Mouse (Mus musculus): ENCODE results near the gene Slc15a2. TPM values are rescaled to one million over a fixed set of nuclear protein-coding genes. Genes with fewer than 3 reads are reported as not detected.

Gene Slc15a2
- polyA plus RNA-seq, 1 experiment from 2014 or later, result 7.0 TPM

- H3K4me3 ChIP-seq (ENCODE audit: low read depth, low read length), result no peak overlapping the region
- H3K4me1 ChIP-seq (ENCODE audit: control insufficient read depth, insufficient read depth, low read length), result no peaks in the 10 kb centered on the region
- 77% methylated on average over 13 of the region's 13 CpGs for WGBS
- no peak overlapping the region for H3K4me2 ChIP-seq (replicated peaks; ENCODE audit: low read depth, low read length)
- H3K9ac ChIP-seq (replicated peaks; ENCODE audit: low read depth, low read length), result no peak overlapping the region
- H3K27ac ChIP-seq (ENCODE audit: low read length), result no peak overlapping the region
- H3K36me3 ChIP-seq (ENCODE audit: control insufficient read depth, insufficient read depth, low read length), result no peaks in the 10 kb centered on the region
- ATAC-seq (ENCODE audit: insufficient number of reproducible peaks, insufficient read depth, low FRiP score, low read depth), result no peak
- no peaks in the 10 kb centered on the region for H3K27me3 ChIP-seq (ENCODE audit: control insufficient read depth, insufficient read depth, low read length)
- no peaks in the 10 kb centered on the region for H3K9me3 ChIP-seq (ENCODE audit: control insufficient read depth, low read depth, low read length)
Observed at GRCm38 (mm10) chr16:36720194-36721055, 64.3 kb downstream of the Slc15a2 start.

GRCm38 (mm10) chr16:36718637-36719036 is 66.1 kb downstream of the Slc15a2 start:
- Histone ChIP-seq H3K9me3 (ENCODE audit: control insufficient read depth, low read depth, low read length) (no peaks in the 10 kb centered on the region), H3K4me1 (ENCODE audit: control insufficient read depth, insufficient read depth, low read length) (no peaks in the 10 kb centered on the region), H3K27ac (ENCODE audit: low read length) (no peak overlapping the region), H3K4me2 (replicated peaks; ENCODE audit: low read depth, low read length) (no peak overlapping the region), H3K27me3 (ENCODE audit: control insufficient read depth, insufficient read depth, low read length) (no peaks in the 10 kb centered on the region), H3K4me3 (ENCODE audit: low read depth, low read length) (no peak overlapping the region), H3K9ac (replicated peaks; ENCODE audit: low read depth, low read length) (no peak overlapping the region), H3K36me3 (ENCODE audit: control insufficient read depth, insufficient read depth, low read length) (no peaks in the 10 kb centered on the region)
- no peak for ATAC-seq (ENCODE audit: insufficient number of reproducible peaks, insufficient read depth, low FRiP score, low read depth)

- Histone ChIP-seq H3K27me3 (ENCODE audit: control insufficient read depth, insufficient read depth, low read length) (no peaks in the 10 kb centered on the region), H3K4me1 (ENCODE audit: control insufficient read depth, insufficient read depth, low read length) (no peaks in the 10 kb centered on the region), H3K27ac (ENCODE audit: low read length) (no peak overlapping the region), H3K9me3 (ENCODE audit: control insufficient read depth, low read depth, low read length) (no peaks in the 10 kb centered on the region), H3K4me3 (ENCODE audit: low read depth, low read length) (no peak overlapping the region), H3K36me3 (ENCODE audit: control insufficient read depth, insufficient read depth, low read length) (no peaks in the 10 kb centered on the region), H3K4me2 (replicated peaks; ENCODE audit: low read depth, low read length) (no peak overlapping the region), H3K9ac (replicated peaks; ENCODE audit: low read depth, low read length) (no peak overlapping the region)
- WGBS, result 86% methylated on average over 4 of the region's 4 CpGs
- no peak for ATAC-seq (ENCODE audit: insufficient number of reproducible peaks, insufficient read depth, low FRiP score, low read depth)
Observed at GRCm38 (mm10) chr16:36717481-36717880, 67.3 kb downstream of the Slc15a2 start.

- H3K4me1 ChIP-seq (ENCODE audit: control insufficient read depth, insufficient read depth, low read length), result no peaks in the 10 kb centered on the region
- no peaks in the 10 kb centered on the region for H3K27me3 ChIP-seq (ENCODE audit: control insufficient read depth, insufficient read depth, low read length)
- H3K36me3 ChIP-seq (ENCODE audit: control insufficient read depth, insufficient read depth, low read length), result no peaks in the 10 kb centered on the region
- no peak overlapping the region for H3K4me3 ChIP-seq (ENCODE audit: low read depth, low read length)
- H3K9ac ChIP-seq (replicated peaks; ENCODE audit: low read depth, low read length), result no peak overlapping the region
- H3K27ac ChIP-seq (ENCODE audit: low read length), result no peak overlapping the region
- no peak overlapping the region for H3K4me2 ChIP-seq (replicated peaks; ENCODE audit: low read depth, low read length)
- WGBS, result 80% methylated on average over 12 of the region's 12 CpGs
- no peaks in the 10 kb centered on the region for H3K9me3 ChIP-seq (ENCODE audit: control insufficient read depth, low read depth, low read length)
- ATAC-seq (ENCODE audit: insufficient number of reproducible peaks, insufficient read depth, low FRiP score, low read depth), result no peak
Observed at GRCm38 (mm10) chr16:36711760-36712159, 73.0 kb downstream of the Slc15a2 start.

GRCm38 (mm10) chr16:36710794-36711193 is 74.0 kb downstream of the Slc15a2 start:
- no peaks in the 10 kb centered on the region for H3K36me3 ChIP-seq (ENCODE audit: control insufficient read depth, insufficient read depth, low read length)
- H3K4me1 ChIP-seq (ENCODE audit: control insufficient read depth, insufficient read depth, low read length), result no peaks in the 10 kb centered on the region
- H3K9ac ChIP-seq (replicated peaks; ENCODE audit: low read depth, low read length), result no peak overlapping the region
- no peak overlapping the region for H3K4me2 ChIP-seq (replicated peaks; ENCODE audit: low read depth, low read length)
- H3K27me3 ChIP-seq (ENCODE audit: control insufficient read depth, insufficient read depth, low read length), result no peaks in the 10 kb centered on the region
- 91% methylated on average over 2 of the region's 2 CpGs for WGBS
- H3K4me3 ChIP-seq (ENCODE audit: low read depth, low read length), result no peak overlapping the region
- no peak overlapping the region for H3K27ac ChIP-seq (ENCODE audit: low read length)
- ATAC-seq (ENCODE audit: insufficient number of reproducible peaks, insufficient read depth, low FRiP score, low read depth), result no peak
- H3K9me3 ChIP-seq (ENCODE audit: control insufficient read depth, low read depth, low read length), result no peaks in the 10 kb centered on the region

GRCm38 (mm10) chr16:36709405-36709804 is 75.4 kb downstream of the Slc15a2 start:
- Histone ChIP-seq H3K27ac (ENCODE audit: low read length) (no peak overlapping the region), H3K9ac (replicated peaks; ENCODE audit: low read depth, low read length) (no peak overlapping the region), H3K27me3 (ENCODE audit: control insufficient read depth, insufficient read depth, low read length) (no peaks in the 10 kb centered on the region), H3K36me3 (ENCODE audit: control insufficient read depth, insufficient read depth, low read length) (no peaks in the 10 kb centered on the region), H3K4me2 (replicated peaks; ENCODE audit: low read depth, low read length) (no peak overlapping the region), H3K9me3 (ENCODE audit: control insufficient read depth, low read depth, low read length) (no peaks in the 10 kb centered on the region), H3K4me1 (ENCODE audit: control insufficient read depth, insufficient read depth, low read length) (no peaks in the 10 kb centered on the region), H3K4me3 (ENCODE audit: low read depth, low read length) (no peak overlapping the region)
- no peak for ATAC-seq (ENCODE audit: insufficient number of reproducible peaks, insufficient read depth, low FRiP score, low read depth)
- 94% methylated on average over 17 of the region's 17 CpGs for WGBS

- ATAC-seq (ENCODE audit: insufficient number of reproducible peaks, insufficient read depth, low FRiP score, low read depth), result no peak
- no peak overlapping the region for H3K4me3 ChIP-seq (ENCODE audit: low read depth, low read length)
Observed at GRCm38 (mm10) chr16:36708751-36709150, 76.0 kb downstream of the Slc15a2 start.

GRCm38 (mm10) chr16:36707702-36708423 is 76.9 kb downstream of the Slc15a2 start:
- Histone ChIP-seq H3K4me2 (replicated peaks; ENCODE audit: low read depth, low read length) (no peak overlapping the region), H3K4me3 (ENCODE audit: low read depth, low read length) (no peak overlapping the region), H3K27me3 (ENCODE audit: control insufficient read depth, insufficient read depth, low read length) (no peaks in the 10 kb centered on the region), H3K9me3 (ENCODE audit: control insufficient read depth, low read depth, low read length) (no peaks in the 10 kb centered on the region), H3K36me3 (ENCODE audit: control insufficient read depth, insufficient read depth, low read length) (no peaks in the 10 kb centered on the region), H3K4me1 (ENCODE audit: control insufficient read depth, insufficient read depth, low read length) (no peaks in the 10 kb centered on the region), H3K9ac (replicated peaks; ENCODE audit: low read depth, low read length) (no peak overlapping the region), H3K27ac (ENCODE audit: low read length) (no peak overlapping the region)
- 0 out of 2 replicates have a peak, but pooled peaks have one; percentile 21 for ATAC-seq (ENCODE audit: insufficient number of reproducible peaks, insufficient read depth, low FRiP score, low read depth)
- WGBS, result 67% methylated on average over 6 of the region's 6 CpGs

More at GRCm38 (mm10) chr16:36708751-36709150, 76.0 kb downstream of the Slc15a2 start:
- H3K9ac ChIP-seq (replicated peaks; ENCODE audit: low read depth, low read length), result no peak overlapping the region
- WGBS, result 70% methylated on average over 7 of the region's 7 CpGs
- no peaks in the 10 kb centered on the region for H3K4me1 ChIP-seq (ENCODE audit: control insufficient read depth, insufficient read depth, low read length)
- H3K36me3 ChIP-seq (ENCODE audit: control insufficient read depth, insufficient read depth, low read length), result no peaks in the 10 kb centered on the region
- H3K27ac ChIP-seq (ENCODE audit: low read length), result no peak overlapping the region
- no peak overlapping the region for H3K4me2 ChIP-seq (replicated peaks; ENCODE audit: low read depth, low read length)
- no peaks in the 10 kb centered on the region for H3K27me3 ChIP-seq (ENCODE audit: control insufficient read depth, insufficient read depth, low read length)
- no peaks in the 10 kb centered on the region for H3K9me3 ChIP-seq (ENCODE audit: control insufficient read depth, low read depth, low read length)

Measured in stomach, embryonic 14.5 days (tissue).